ENCODE assay signal across 8 mouse cellular contexts in the genomic region with DNA sequence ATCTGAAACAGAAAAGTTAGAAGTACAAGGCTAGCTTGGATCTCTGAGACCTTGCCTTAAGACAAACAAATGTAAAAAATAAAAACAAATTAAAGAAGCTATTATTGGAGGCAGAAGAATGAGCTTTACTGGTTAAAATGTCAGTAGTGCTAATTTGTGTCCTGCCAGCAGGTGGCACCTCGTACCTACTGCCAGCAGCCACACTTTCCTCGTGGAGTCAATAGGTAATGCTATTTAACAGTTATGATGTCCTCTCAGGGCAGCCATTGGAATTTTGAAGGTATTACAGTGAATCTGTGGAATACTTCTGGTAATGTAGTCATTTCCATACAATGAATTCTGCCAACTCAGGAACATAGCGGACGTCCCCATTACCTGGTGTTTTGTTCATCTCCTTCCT.
DNase-seq lines count a peak whose midpoint lies in the region; ATAC-seq and TF ChIP-seq lines count a peak whose summit lies in the region.

No protein-coding gene starts in this region.

- H3K36me3 ChIP-seq in forebrain, embryonic 11.5 days (ENCODE audit: control insufficient read depth, insufficient read depth, low read length): no peaks in the 10 kb centered on the region
- no peaks in the 10 kb centered on the region for H3K36me3 ChIP-seq in limb, embryonic 11.5 days (ENCODE audit: control insufficient read depth, insufficient read depth, low read length)

- no peaks in the 10 kb centered on the region for H3K4me1 ChIP-seq in bone marrow, adult 2 months (ENCODE audit: control insufficient read depth, insufficient read depth, low read length)
- no peaks in the 10 kb centered on the region for H3K4me1 ChIP-seq in forebrain, embryonic 11.5 days (replicated peaks; ENCODE audit: control insufficient read depth, insufficient read depth, low read length)
- no peaks in the 10 kb centered on the region for H3K4me1 ChIP-seq in limb, embryonic 11.5 days (ENCODE audit: control insufficient read depth, insufficient read depth, low read length)

- WGBS in bone marrow, adult 2 months: 46% methylated on average over 4 of the region's 4 CpGs
- 49% methylated on average over 4 of the region's 4 CpGs for WGBS in forebrain, embryonic 11.5 days
- 53% methylated on average over 4 of the region's 4 CpGs for WGBS in limb, embryonic 11.5 days

- H3K27ac ChIP-seq in bone marrow, adult 2 months (ENCODE audit: control insufficient read depth, insufficient read depth, low read depth, low read length, poor library complexity): no peak overlapping the region
- H3K27ac ChIP-seq in forebrain, embryonic 11.5 days (ENCODE audit: low read depth, low read length): no peak overlapping the region
- H3K27ac ChIP-seq in limb, embryonic 11.5 days (replicated peaks; ENCODE audit: low read depth, low read length): no peak overlapping the region

- H3K9ac ChIP-seq in forebrain, embryonic 11.5 days (ENCODE audit: low read length): no peak overlapping the region
- no peak overlapping the region; the same call in 1 of the 2 replicates for H3K9ac ChIP-seq in limb, embryonic 11.5 days (ENCODE audit: low read length)

- TF ChIP-seq CTCF in bone marrow, adult 2 months (IDR thresholded peaks at IDR 0.05; ENCODE audit: control insufficient read depth, insufficient read depth, low read length): peak; percentile 82

- DNase-seq in urinary bladder, adult 18-20 months (ENCODE audit: low spot score in 2 of 2): peak; percentile 3 to 35
- DNase-seq in urinary bladder, postnatal 4 days (ENCODE audit: low spot score in 2 of 2): no peak
- peak; percentile 57 for DNase-seq in forebrain, embryonic 11.5 days (ENCODE audit: low spot score)
- DNase-seq in kidney, adult 8-10 months: peak; percentile 13 to 67
- DNase-seq in limb, embryonic 11.5 days (ENCODE audit: low spot score): peak; percentile 77
- DNase-seq in retina, postnatal 1 day: peak; percentile 62

- H3K4me2 ChIP-seq in forebrain, embryonic 11.5 days (ENCODE audit: low read depth, low read length, severe bottlenecking): no peak overlapping the region
- no peak overlapping the region for H3K4me2 ChIP-seq in limb, embryonic 11.5 days (ENCODE audit: low read depth, severe bottlenecking)

- H3K4me3 ChIP-seq in bone marrow, adult 2 months (replicated peaks; ENCODE audit: control insufficient read depth, low read depth, low read length): no peak overlapping the region
- H3K4me3 ChIP-seq in forebrain, embryonic 11.5 days (ENCODE audit: low read depth, low read length): no peak overlapping the region
- H3K4me3 ChIP-seq in limb, embryonic 11.5 days (ENCODE audit: low read depth, low read length): no peak overlapping the region

- no peak for TF ChIP-seq POLR2A in bone marrow, adult 2 months (IDR thresholded peaks at IDR 0.05; ENCODE audit: borderline replicate concordance, control insufficient read depth, low read depth, low read length)

- ATAC-seq in forebrain, embryonic 11.5 days (replicated peaks; ENCODE audit: low FRiP score): no peak
- no peak for ATAC-seq in limb, embryonic 11.5 days (ENCODE audit: insufficient number of reproducible peaks, low FRiP score, low TSS enrichment, low read depth)
- no peak for ATAC-seq in monocyte, adult 5-6 weeks (replicated peaks; ENCODE audit: insufficient number of reproducible peaks, low FRiP score, low TSS enrichment, poor library complexity, severe bottlenecking)

- H3K9me3 ChIP-seq in forebrain, embryonic 11.5 days (ENCODE audit: control insufficient read depth, low read length): no peaks in the 10 kb centered on the region
- no peaks in the 10 kb centered on the region for H3K9me3 ChIP-seq in limb, embryonic 11.5 days (ENCODE audit: control insufficient read depth, low read length)

- no peaks in the 10 kb centered on the region for H3K27me3 ChIP-seq in forebrain, embryonic 11.5 days (ENCODE audit: control insufficient read depth, insufficient read depth, low read length)
- no peaks in the 10 kb centered on the region for H3K27me3 ChIP-seq in limb, embryonic 11.5 days (ENCODE audit: control insufficient read depth, insufficient read depth, low read length)

Comparison
In these comparisons a context has a peak if more than half of its experiments do, and no peak if none do; other contexts are left out.
1. DNase-seq: peak in urinary bladder, adult 18-20 months (2 of 2), forebrain, embryonic 11.5 days (single experiment), kidney, adult 8-10 months (2 of 2), limb, embryonic 11.5 days (single experiment) and retina, postnatal 1 day (single experiment); none in urinary bladder, postnatal 4 days (0 of 2).